Mouse (Mus musculus) embryonic fibroblast, embryonic 13.5 days (primary cell): ENCODE data around the gene Zdhhc20.

ENCODE experiments used
- CTCF ChIP-seq: IDR thresholded peaks from 2 replicates; pipeline ENCODE4 v1.5.1; 2011; ENCODE audit warnings: mild to moderate bottlenecking, control low read depth, low read length, moderate library complexity, borderline replicate concordance; ENCODE audit not compliant: insufficient read depth
- POLR2A ChIP-seq: IDR thresholded peaks from 2 replicates; pipeline ENCODE4 v1.6.1; 2011; ENCODE audit warnings: low read depth, mild to moderate bottlenecking, control low read depth, low read length, moderate library complexity

DNA sequence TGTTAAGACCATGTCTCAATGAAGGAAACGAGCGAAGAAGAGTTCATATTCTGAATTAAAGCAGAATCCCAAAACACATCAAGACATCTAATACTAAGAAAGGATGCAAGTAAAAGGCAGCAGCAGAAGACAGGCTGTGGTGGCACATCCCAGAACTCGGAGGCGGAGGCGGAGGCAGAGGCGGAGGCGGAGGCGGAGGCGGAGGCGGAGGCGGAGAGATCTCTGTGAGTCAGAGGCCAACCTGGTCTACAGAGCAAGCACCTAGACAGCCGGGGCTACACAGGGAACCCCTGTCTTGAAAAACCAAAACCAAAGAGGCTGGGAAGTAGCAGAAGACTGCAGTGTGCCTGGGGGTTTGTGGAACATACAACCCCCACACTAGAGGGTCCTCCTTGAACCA is 6.8 kb upstream of the Zdhhc20 start:
- no peak for TF ChIP-seq POLR2A
- no peak for TF ChIP-seq CTCF
